Mouse (Mus musculus) ovary, adult 10 weeks (tissue): ENCODE results near the gene Vrk2. TPM values are rescaled to one million over a fixed set of nuclear protein-coding genes. Genes with fewer than 3 reads are reported as not detected.

ENCODE experiments used
- polyA plus RNA-seq: library from polyadenylated mRNA; stranded (reverse); fragments of 350-450 nt; fragmentation: Illumina TruSeq; extraction: RNeasy Lipid Tissue Mini Kit (QIAGEN cat#74804); gene quantifications from one replicate; pipeline ENCODE4 v1.2.3, GENCODE M21; 2014

Gene Vrk2
- 54.9 TPM for polyA plus RNA-seq

DNA sequence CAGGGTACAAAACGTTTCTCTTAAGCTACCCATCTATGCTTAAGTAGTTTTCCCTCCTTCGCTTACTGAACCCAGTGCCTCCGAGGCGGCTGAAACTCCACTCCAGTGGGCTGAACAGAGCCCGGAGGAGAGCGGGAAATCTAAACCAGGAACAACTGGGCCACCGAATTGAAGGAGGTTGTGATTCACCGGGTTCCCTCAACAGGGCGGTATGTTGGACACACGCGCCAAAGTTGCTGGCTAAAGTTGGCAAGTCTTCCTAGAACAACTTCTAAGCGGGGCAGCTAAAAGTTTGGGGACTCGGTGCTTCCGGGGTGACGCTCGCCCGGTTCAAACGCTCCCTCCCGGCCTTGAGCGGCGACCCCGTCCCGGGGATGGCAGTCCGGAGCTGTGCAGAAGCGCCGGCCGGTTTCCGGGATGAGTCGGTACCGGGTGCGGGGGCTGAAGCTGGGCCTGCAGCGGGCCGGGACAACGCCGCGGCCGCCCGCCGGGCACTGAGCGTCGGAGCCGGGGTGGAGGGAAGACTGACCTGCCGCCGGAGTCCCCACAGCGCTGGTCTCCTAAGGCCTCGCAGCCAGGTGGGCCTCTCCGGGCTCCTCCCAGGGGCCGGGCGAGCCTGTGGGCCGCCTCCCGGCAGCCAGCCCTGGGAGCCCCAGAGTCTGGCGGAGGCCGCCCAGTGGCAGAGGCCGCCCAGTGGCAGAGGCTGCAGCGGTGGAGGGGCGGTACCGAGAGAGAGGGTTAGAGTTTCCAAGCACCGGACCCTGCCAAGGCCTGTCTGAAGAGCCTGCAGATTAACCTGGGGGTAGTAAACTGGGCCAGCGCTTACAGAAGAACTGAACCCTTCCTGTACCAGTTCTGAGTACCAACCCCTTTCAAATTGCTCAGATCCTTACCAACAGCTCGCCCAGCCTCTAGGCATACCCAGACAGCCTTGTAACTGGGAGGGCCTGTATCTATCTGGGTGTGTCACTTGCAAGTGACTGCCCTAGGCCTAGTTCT, at the start of gene Vrk2, which contains the start of gene Gm6899:
Vrk2 (minus strand) TSS at position 939 of the 999 bp plus-strand sequence.
Gm6899 (plus strand) TSS at position 181 of the 999 bp plus-strand sequence.

Other genes starting within 250 kb of the Vrk2 start
- gene Fancl, start 207.9 kb downstream of the Vrk2 start, polyA plus RNA-seq = 20.9 TPM
- gene Gm6899, start 758 bp downstream of the Vrk2 start, polyA plus RNA-seq = not detected